Mouse (Mus musculus): Measurements from ENCODE around the gene Fam126a.

Gene Fam126a

GRCm38 (mm10) chr5:23987792-23988191 lies 42.7 kb downstream of the Fam126a start:
- DNase-seq = no peak

GRCm38 (mm10) chr5:23982081-23982480 lies 48.4 kb downstream of the Fam126a start:
- no peak for DNase-seq

GRCm38 (mm10) chr5:23978516-23978915 lies 52.0 kb downstream of the Fam126a start:
- peak; percentile 59 for DNase-seq

- no peak for DNase-seq
Observed at GRCm38 (mm10) chr5:23974994-23975575, 55.4 kb downstream of the Fam126a start.

GRCm38 (mm10) chr5:23967705-23968104 lies 62.8 kb downstream of the Fam126a start:
- DNase-seq = no peak

GRCm38 (mm10) chr5:23964599-23965165 lies 65.8 kb downstream of the Fam126a start:
- DNase-seq = no peak

- no peak for DNase-seq
Observed at GRCm38 (mm10) chr5:23953047-23953446, 77.4 kb downstream of the Fam126a start.

- DNase-seq = no peak
Observed at GRCm38 (mm10) chr5:23948071-23948470, 82.4 kb downstream of the Fam126a start.

- no peak for DNase-seq
Observed at GRCm38 (mm10) chr5:23945056-23945455, 85.4 kb downstream of the Fam126a start.

GRCm38 (mm10) chr5:23943534-23943933 lies 87.0 kb downstream of the Fam126a start:
- DNase-seq = no peak

- DNase-seq = no peak
Observed at GRCm38 (mm10) chr5:23923481-23924165, 106.9 kb downstream of the Fam126a start.

- DNase-seq = no peak
Observed at GRCm38 (mm10) chr5:23922516-23923291, 107.8 kb downstream of the Fam126a start.

GRCm38 (mm10) chr5:23921316-23921715 lies 109.2 kb downstream of the Fam126a start:
- no peak for DNase-seq

- no peak for DNase-seq
Observed at GRCm38 (mm10) chr5:23919892-23920731, 110.4 kb downstream of the Fam126a start.

- no peak for DNase-seq
Observed at GRCm38 (mm10) chr5:23917301-23917700, 113.2 kb downstream of the Fam126a start.

GRCm38 (mm10) chr5:23911556-23911955 lies 118.9 kb downstream of the Fam126a start:
- no peak for DNase-seq

GRCm38 (mm10) chr5:23909256-23909655 lies 121.2 kb downstream of the Fam126a start:
- no peak for DNase-seq

- peak; percentile 16 for DNase-seq
Observed at GRCm38 (mm10) chr5:23908486-23909090, 121.9 kb downstream of the Fam126a start.

- no peak for DNase-seq
Observed at GRCm38 (mm10) chr5:23902221-23902620, 128.3 kb downstream of the Fam126a start.

- DNase-seq = no peak
Observed at GRCm38 (mm10) chr5:23900190-23900589, 130.3 kb downstream of the Fam126a start.

- peak; percentile 48 for DNase-seq
Observed at GRCm38 (mm10) chr5:23893864-23894771, 136.4 kb downstream of the Fam126a start.

Measured in kidney, adult 9 months (tissue).